Mouse (Mus musculus) ES-E14 (cell line): ENCODE data around the gene Cacna1e.

Source experiments
- HCFC1 ChIP-seq: IDR thresholded peaks from 2 replicates; pipeline ENCODE4 v1.6.1; 2012; ENCODE audit warnings: low read length, inconsistent platforms, borderline replicate concordance; ENCODE audit not compliant: insufficient read depth
- MAFK ChIP-seq: IDR thresholded peaks from 2 replicates; pipeline ENCODE4 v1.6.1; 2014; ENCODE audit warnings: mild to moderate bottlenecking, low read depth, low read length, inconsistent platforms; ENCODE audit not compliant: insufficient read depth
- ZNF384 ChIP-seq: IDR thresholded peaks from 2 replicates; pipeline ENCODE4 v1.6.1; 2012; ENCODE audit warnings: low read depth, low read length, inconsistent platforms

- TF ChIP-seq ZNF384 (no peak), MAFK (no peak), HCFC1 (no peak)
Measured at GRCm38 (mm10) chr1:154918406-154918805, 34.1 kb upstream of the Cacna1e start.
